Mouse (Mus musculus): ENCODE measurements around the gene Atp5g1. TPM values are rescaled to one million over a fixed set of nuclear protein-coding genes. Genes with fewer than 3 reads are reported as not detected.
A peak's percentile ranks its signal among the peaks of the same experiment; 100 is the strongest.

Gene Atp5g1
- polyA plus RNA-seq, 1 experiment from 2014 or later: 705 TPM

DNA sequence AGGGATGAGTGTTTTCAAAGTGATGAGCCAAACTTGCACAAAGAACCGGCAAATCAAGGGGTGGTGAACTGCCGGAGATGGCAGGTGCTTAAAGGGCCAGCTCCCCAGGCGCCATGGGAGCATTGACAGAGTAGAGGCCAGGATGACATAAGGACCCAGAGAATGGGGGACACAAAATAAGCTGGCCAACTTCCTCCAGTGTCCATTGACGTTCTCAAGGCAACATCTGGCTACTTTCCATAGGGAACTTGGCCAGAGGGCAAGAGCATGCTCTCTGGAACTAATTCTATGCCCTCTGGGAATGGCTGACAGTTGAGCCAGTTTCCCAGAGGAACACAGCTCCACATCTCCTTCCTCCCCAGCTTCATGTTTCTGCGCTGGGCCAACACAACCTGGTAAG, 7.2 kb downstream of the Atp5g1 start:
- no peak for ATAC-seq (replicated peaks; ENCODE audit: low FRiP score)
- Histone ChIP-seq H3K4me1 (peaks cover 18% of the 10 kb centered on the region), H3K9me3 (replicated peaks) (no peaks in the 10 kb centered on the region), H3K4me3 (replicated peaks) (no peak overlapping the region), H3K9ac (no peak overlapping the region), H3K4me2 (no peak overlapping the region), H3K27me3 (no peaks in the 10 kb centered on the region), H3K27ac (no peak overlapping the region), H3K36me3 (peaks cover 31% of the 10 kb centered on the region)
- WGBS: 76% methylated on average over 5 of the region's 5 CpGs

DNA sequence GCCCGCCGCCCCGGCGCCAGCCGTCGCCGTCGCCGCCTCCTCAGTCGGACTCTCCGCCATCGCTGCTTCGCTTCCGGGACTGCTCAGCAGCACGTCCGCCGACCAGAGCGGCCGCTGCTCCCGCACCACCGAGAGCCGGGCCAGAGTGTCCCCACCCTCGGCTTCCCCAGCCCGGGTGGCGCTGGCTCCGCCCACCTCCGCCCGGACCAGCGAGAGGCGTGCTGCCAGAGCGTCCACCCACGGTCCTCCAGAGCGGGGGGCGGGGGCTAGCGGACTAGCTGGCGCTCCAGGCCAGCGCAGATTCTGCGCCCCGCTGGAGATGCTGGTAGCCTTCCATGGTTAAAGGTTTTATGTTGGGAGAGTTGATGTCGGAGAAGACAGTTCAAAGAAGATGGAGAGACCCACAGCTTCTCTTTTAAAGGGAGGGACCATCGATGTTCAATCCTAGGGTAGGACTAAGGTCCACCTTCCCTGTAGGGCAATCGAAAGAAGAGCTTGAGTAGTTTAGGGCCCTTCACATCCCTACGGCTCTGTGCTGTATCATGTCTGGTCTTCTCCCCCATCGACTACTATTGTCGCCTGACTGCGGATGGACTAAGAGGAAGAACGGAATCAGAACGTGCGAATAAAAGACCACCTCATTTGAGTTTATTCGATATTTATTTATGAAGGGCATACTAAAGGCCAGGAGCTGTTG, 10.1 kb downstream of the Atp5g1 start, which contains the start of gene Ube2z:
Gene Ube2z, minus strand, starts transcription at position 174 of the 697 bp plus-strand sequence.
- peak within 1 kb of the TSS; percentile 91 for H3K9ac ChIP-seq
- no peaks in the 10 kb centered on the region for H3K9me3 ChIP-seq (replicated peaks)
- peaks cover 30% of the 10 kb centered on the region for H3K4me1 ChIP-seq
- peak; percentile 99 for ATAC-seq (replicated peaks; ENCODE audit: low FRiP score)
- peak within 1 kb of the TSS; percentile 92 for H3K27ac ChIP-seq
- 4% methylated on average over 41 of the region's 50 CpGs for WGBS
- peaks cover 37% of the 10 kb centered on the region for H3K36me3 ChIP-seq
- H3K27me3 ChIP-seq: no peaks in the 10 kb centered on the region
- peak within 1 kb of the TSS; percentile 88 for H3K4me3 ChIP-seq (replicated peaks)
- peak within 1 kb of the TSS; percentile 74 for H3K4me2 ChIP-seq

DNA sequence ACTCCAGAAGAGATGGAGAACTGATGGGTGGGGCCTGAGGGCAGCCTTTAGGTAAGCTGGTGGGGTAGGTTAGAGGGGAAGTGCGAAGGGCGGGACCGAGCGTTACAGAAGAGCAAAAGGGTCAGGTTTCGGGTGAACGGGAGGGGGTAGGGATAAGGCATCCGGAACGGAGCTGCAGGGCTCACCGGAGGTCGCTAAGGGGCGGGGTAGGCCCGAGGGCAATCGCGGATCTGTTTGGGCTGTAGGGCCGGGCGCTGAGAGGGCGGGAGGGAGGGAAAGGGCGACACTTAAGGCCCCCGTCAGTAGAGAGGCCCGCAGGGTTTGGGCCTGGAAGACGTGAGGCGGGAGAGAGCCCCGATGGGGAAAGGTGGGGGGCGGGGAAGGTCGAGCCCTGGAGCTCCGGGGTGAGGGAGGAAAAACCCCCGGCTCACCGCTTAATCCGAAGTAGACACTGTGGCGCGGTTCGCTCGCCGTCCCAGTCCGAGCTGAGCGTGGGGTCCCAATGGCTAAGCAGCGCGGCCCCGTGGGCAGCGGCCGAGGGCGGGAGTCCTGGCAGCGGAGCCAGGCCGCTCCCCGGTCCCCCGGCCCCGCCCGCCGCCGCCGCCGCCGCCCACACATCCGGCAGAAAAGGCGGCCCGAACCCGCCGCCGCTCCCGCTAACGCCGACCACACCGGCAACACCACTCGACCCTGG, 10.8 kb downstream of the Atp5g1 start:
- H3K4me3 ChIP-seq (replicated peaks): peak overlapping the region; percentile 88
- peak overlapping the region; percentile 91 for H3K9ac ChIP-seq
- H3K27ac ChIP-seq: peak overlapping the region; percentile 92
- H3K4me2 ChIP-seq: peak overlapping the region; percentile 74
- H3K4me1 ChIP-seq: peaks cover 30% of the 10 kb centered on the region
- H3K36me3 ChIP-seq: peaks cover 37% of the 10 kb centered on the region
- under 1% methylated on average over 54 of the region's 64 CpGs for WGBS
- H3K9me3 ChIP-seq (replicated peaks): no peaks in the 10 kb centered on the region
- ATAC-seq (replicated peaks; ENCODE audit: low FRiP score): peak; percentile 57
- H3K27me3 ChIP-seq: no peaks in the 10 kb centered on the region

DNA sequence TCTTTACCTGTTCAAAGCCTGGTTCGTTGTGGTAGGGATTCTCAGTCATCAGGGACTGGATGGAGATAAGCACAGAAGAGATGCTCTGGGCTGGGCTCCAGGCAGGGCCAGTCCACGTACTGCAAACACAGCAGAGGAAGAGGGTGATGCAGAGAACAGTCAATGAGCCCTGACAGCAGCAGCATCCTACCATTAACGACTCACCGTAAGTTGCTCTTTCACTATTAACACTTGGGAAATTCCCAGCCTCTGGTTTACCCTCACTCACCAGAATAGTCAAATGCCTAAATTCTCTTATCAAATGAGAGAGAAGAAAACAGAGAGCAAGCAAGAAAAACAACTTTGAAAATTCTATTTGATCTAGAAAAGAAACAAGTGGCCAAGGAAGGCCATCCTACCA, 17.2 kb downstream of the Atp5g1 start:
- Histone ChIP-seq H3K27ac (no peak overlapping the region), H3K36me3 (peaks cover 93% of the 10 kb centered on the region), H3K4me1 (peaks cover 13% of the 10 kb centered on the region), H3K9me3 (replicated peaks) (no peaks in the 10 kb centered on the region), H3K4me2 (no peak overlapping the region), H3K4me3 (replicated peaks) (no peak overlapping the region), H3K27me3 (no peaks in the 10 kb centered on the region), H3K9ac (no peak overlapping the region)
- WGBS: 91% methylated on average over 4 of the region's 4 CpGs
- no peak for ATAC-seq (replicated peaks; ENCODE audit: low FRiP score)

DNA sequence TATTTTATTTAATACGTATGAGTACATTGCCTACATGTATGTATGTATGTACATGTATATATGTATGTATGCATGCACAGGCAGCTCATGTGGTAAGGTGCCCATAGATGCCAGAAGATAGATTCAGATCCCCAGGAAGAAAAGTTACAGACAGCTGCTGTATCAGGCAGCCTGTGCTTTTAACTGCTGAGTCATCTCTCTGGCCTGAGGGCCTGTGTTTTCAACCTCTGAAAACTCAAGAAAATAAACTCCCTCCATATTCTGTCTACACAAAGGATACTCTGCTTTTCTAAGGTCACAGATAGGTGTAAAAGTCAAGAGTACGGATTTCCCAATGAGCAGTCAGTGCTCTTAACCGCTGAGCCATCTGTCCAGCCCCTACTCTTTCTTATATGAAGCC, 24.6 kb downstream of the Atp5g1 start:
- no peak overlapping the region for H3K4me2 ChIP-seq
- H3K36me3 ChIP-seq: peaks cover 98% of the 10 kb centered on the region
- H3K27ac ChIP-seq: no peak overlapping the region
- ATAC-seq (replicated peaks; ENCODE audit: low FRiP score): no peak
- H3K27me3 ChIP-seq: no peaks in the 10 kb centered on the region
- H3K9ac ChIP-seq: no peak overlapping the region
- WGBS: 96% methylated on average over 3 of the region's 3 CpGs
- no peaks in the 10 kb centered on the region for H3K9me3 ChIP-seq (replicated peaks)
- H3K4me3 ChIP-seq (replicated peaks): no peak overlapping the region
- H3K4me1 ChIP-seq: no peaks in the 10 kb centered on the region

DNA sequence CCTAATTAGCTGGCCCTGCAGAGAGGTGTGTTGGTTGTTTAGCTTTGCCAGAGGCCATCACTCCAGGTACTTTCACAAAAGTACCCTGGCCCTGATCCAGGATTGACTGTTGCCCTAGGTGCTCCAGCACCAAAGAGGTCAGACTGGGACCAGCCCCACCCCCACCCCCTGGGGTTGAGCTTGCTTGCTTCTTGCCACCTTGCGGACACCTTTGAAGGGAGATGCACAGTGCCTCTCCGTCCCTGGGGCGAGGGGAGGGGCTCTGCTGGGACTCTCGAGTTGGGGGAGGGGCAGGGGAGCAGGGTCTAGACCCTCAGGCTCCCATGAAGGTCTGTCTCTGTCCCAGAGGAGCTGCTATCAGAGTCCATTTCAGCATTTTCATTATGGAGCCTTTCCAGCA, 25.5 kb downstream of the Atp5g1 start:
- no peaks in the 10 kb centered on the region for H3K9me3 ChIP-seq (replicated peaks)

DNA sequence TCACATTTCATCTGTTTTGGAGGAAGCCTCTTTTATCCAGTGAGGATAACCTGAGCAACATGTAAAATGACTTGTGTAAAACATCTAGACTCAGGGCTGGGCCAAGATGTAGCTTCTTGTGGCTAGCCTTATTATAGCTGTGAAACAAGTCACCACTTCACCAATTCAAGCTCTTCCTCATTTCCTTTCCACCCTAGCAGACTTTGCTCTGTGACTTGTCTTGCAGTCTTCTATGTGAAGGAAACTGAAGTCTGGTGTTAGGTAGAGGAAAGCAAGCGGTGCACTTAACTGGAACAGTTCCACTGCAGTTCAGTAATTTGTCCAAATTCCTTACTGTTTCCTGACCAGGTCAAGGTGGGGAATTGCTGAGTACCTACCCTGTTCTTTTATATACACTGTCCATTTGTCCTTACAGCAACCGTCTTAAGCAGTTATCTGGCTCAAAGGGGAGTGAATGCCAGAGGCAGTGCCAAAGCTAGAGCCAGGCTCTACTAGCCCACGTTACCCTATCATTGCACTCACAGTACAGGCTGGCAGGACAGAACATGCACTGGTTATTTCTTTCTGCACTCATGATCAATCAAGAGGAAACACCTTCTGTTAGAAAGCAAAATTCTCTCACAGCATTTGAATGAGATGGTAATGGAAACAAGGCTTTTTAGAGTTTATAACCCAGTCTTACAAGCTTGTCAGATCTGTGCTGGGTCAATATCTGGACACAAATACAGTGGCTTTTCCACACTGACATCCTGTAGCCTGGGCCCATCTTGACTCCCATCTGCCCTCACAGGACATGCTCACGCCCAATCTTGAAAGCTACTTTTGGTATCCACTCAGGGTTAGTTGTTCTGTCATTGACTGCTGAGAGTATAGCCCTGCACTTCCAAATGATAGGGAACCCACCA, 27.7 kb downstream of the Atp5g1 start:
- no peaks in the 10 kb centered on the region for H3K27me3 ChIP-seq
- no peaks in the 10 kb centered on the region for H3K4me1 ChIP-seq
- H3K4me2 ChIP-seq: no peak overlapping the region
- ATAC-seq (replicated peaks; ENCODE audit: low FRiP score): no peak
- H3K4me3 ChIP-seq (replicated peaks): no peak overlapping the region
- no peak overlapping the region for H3K27ac ChIP-seq
- H3K9me3 ChIP-seq (replicated peaks): no peaks in the 10 kb centered on the region
- peaks cover 93% of the 10 kb centered on the region for H3K36me3 ChIP-seq
- H3K9ac ChIP-seq: no peak overlapping the region
- 77% methylated on average over 4 of the region's 4 CpGs for WGBS

More for the DNA sequence above, 25.5 kb downstream of the Atp5g1 start:
- Histone ChIP-seq H3K27ac (no peak overlapping the region), H3K4me3 (replicated peaks) (no peak overlapping the region), H3K4me1 (no peaks in the 10 kb centered on the region), H3K27me3 (no peaks in the 10 kb centered on the region), H3K36me3 (peaks cover 96% of the 10 kb centered on the region), H3K9ac (no peak overlapping the region), H3K4me2 (no peak overlapping the region)
- no peak for ATAC-seq (replicated peaks; ENCODE audit: low FRiP score)
- 83% methylated on average over 4 of the region's 4 CpGs for WGBS

DNA sequence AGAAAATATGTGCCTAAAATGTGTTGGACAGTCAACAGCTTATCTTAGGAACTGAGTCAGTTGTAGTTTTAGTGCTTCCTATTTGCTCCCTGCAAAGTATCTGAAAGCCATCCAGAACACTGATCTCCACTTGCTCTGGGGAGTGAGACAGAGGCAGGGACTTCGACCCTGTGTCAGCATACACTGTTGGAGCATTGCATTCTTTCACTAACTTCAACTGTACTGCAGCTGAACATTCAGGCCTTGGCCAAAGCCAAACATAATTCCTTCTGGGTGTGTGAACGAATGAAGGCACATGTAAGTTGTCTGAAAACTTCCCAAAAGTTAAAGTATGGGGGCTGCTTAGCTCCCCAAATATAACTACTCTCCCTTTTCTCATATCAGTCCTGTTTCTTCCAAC, 28.7 kb downstream of the Atp5g1 start:
- no peak overlapping the region for H3K9ac ChIP-seq
- no peaks in the 10 kb centered on the region for H3K9me3 ChIP-seq (replicated peaks)
- no peak overlapping the region for H3K4me2 ChIP-seq
- H3K4me3 ChIP-seq (replicated peaks): no peak overlapping the region
- no peaks in the 10 kb centered on the region for H3K27me3 ChIP-seq
- no peaks in the 10 kb centered on the region for H3K4me1 ChIP-seq
- no peak for ATAC-seq (replicated peaks; ENCODE audit: low FRiP score)
- peaks cover 87% of the 10 kb centered on the region for H3K36me3 ChIP-seq
- 79% methylated on average over 2 of the region's 2 CpGs for WGBS
- H3K27ac ChIP-seq: no peak overlapping the region

DNA sequence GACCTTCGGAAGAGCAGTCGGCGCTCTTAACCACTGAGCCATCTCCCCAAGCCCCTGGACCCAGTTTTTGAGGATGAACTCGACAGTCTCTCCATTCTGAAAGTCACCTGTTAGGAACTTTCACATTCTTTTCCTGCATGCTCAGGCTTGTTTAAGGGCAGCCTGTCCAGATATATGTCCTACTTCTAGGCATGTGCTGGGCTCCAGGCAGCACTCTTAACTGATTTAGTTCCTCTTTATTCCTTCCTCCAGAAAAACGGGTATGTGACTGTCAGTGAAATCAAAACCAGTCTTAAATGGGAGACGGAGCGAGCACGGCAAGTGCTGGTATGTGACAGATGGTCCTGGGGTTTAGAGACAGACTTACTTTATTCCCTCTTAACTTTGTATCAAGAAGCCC, 29.4 kb downstream of the Atp5g1 start:
- H3K9ac ChIP-seq: no peak overlapping the region
- no peaks in the 10 kb centered on the region for H3K4me1 ChIP-seq
- peaks cover 84% of the 10 kb centered on the region for H3K36me3 ChIP-seq
- H3K9me3 ChIP-seq (replicated peaks): no peaks in the 10 kb centered on the region
- 83% methylated on average over 8 of the region's 8 CpGs for WGBS
- no peak overlapping the region for H3K27ac ChIP-seq
- no peaks in the 10 kb centered on the region for H3K27me3 ChIP-seq
- no peak overlapping the region for H3K4me2 ChIP-seq
- no peak overlapping the region for H3K4me3 ChIP-seq (replicated peaks)
- ATAC-seq (replicated peaks; ENCODE audit: low FRiP score): no peak

DNA sequence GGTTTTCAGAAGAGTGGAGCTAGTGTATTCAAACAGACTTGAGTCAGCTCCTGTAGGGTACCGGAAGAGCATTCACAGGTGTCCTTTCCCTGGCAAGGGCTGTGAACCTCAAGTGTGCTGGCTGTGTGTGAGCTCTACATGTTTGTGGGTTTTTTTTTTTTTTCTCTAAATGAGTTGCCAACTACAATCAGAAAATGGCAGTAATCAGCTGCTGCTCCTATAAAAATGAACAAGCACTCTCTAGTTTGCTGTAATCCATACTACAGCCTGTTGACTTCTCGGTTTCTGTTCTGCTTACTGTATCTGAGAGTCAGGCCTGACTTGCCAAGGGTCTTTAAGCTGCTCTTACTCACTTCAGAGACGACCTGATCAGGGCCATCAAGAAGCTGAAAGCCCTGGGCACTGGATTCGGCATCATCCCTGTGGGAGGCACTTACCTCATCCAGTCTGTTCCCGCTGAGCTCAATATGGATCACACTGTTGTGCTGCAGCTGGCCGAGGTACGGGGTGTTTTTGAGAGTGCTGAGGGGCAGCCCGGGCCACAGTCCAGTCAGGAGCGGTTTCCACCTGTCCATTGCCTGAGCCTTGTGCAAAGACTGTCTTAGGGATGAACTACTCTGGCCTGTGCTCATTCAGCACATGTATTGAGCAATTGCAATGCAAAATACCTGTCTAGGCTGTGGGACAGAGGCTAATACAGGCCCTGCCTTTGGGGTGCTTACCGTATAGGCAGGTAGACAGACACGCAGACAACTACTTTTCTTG, 30.5 kb downstream of the Atp5g1 start:
- Histone ChIP-seq H3K4me1 (no peaks in the 10 kb centered on the region), H3K9me3 (replicated peaks) (no peaks in the 10 kb centered on the region), H3K4me2 (no peak overlapping the region), H3K9ac (no peak overlapping the region), H3K4me3 (replicated peaks) (no peak overlapping the region), H3K27me3 (no peaks in the 10 kb centered on the region), H3K27ac (no peak overlapping the region), H3K36me3 (peaks cover 81% of the 10 kb centered on the region)
- WGBS: 88% methylated on average over 11 of the region's 11 CpGs
- ATAC-seq (replicated peaks; ENCODE audit: low FRiP score): no peak

DNA sequence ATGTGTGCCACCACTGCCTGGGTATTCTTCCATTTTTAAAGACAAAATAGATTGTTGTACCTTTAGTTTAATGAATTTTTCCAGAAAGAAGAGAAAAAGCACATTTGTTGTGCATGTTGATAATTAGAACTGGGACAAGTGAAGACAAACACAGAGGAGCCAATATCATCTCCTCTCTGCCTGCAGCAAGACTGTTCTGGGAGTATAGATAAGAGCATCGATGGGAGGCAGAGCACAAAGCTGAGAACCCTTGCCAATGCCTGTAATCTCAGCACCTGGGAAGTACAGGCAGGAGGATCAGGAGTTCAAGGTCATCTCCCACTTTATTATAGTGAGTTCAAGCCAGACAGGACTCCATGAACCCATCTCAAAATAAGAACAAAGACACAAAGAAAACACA, 36.9 kb downstream of the Atp5g1 start:
- Histone ChIP-seq H3K4me1 (peaks cover 16% of the 10 kb centered on the region), H3K9ac (no peak overlapping the region), H3K4me2 (no peak overlapping the region), H3K4me3 (replicated peaks) (no peak overlapping the region), H3K27me3 (no peaks in the 10 kb centered on the region), H3K9me3 (replicated peaks) (no peaks in the 10 kb centered on the region), H3K27ac (no peak overlapping the region), H3K36me3 (peaks cover 50% of the 10 kb centered on the region)
- 89% methylated on average over 1 of the region's 1 CpGs for WGBS
- ATAC-seq (replicated peaks; ENCODE audit: low FRiP score): no peak
